Mouse (Mus musculus) hindbrain, embryonic 11.5 days (tissue): ENCODE measurements around the gene Nfu1. TPM values are rescaled to one million over a fixed set of nuclear protein-coding genes. Genes with fewer than 3 reads are reported as not detected.

Source experiments
- ATAC-seq: fragments of 200-750 bp; cut with Nextera tagmentation; 2 replicates; pipeline ENCODE4 v1.8.0; 2017; ENCODE audit warnings: mild to moderate bottlenecking, moderate TSS enrichment, moderate library complexity; ENCODE audit not compliant: low FRiP score
- DNase-seq: peaks from one replicate; pipeline ENCODE4 v3.0.0-alpha.2; 2015; ENCODE audit warnings: low spot score
- H3K27ac ChIP-seq: fragments of 300-500 bp; sonication (generic); 2 replicates; pipeline ENCODE4 v1.5.1; 2014; ENCODE audit warnings: mild to moderate bottlenecking, low read depth, low read length
- H3K27me3 ChIP-seq: fragments of 300-500 bp; sonication (generic); 2 replicates; pipeline ENCODE4 v1.6.1; 2014; ENCODE audit warnings: mild to moderate bottlenecking, low read length, moderate library complexity, mixed read lengths; ENCODE audit not compliant: control insufficient read depth, insufficient read depth
- H3K36me3 ChIP-seq: fragments of 300-500 bp; sonication (generic); 2 replicates; pipeline ENCODE4 v1.6.1; 2014; ENCODE audit warnings: mild to moderate bottlenecking, low read length, moderate library complexity, mixed read lengths; ENCODE audit not compliant: control insufficient read depth, insufficient read depth
- H3K4me1 ChIP-seq: fragments of 300-500 bp; sonication (generic); replicated peaks from 2 replicates; pipeline ENCODE4 v1.6.1; 2014; ENCODE audit warnings: low read length, mixed read lengths; ENCODE audit not compliant: control insufficient read depth, insufficient read depth
- H3K4me2 ChIP-seq: fragments of 300-500 bp; sonication (generic); replicated peaks from 2 replicates; pipeline ENCODE4 v1.6.1; 2014; ENCODE audit warnings: mild to moderate bottlenecking, low read depth, low read length
- H3K4me3 ChIP-seq: fragments of 300-500 bp; sonication (generic); 2 replicates; pipeline ENCODE4 v1.5.1; 2014; ENCODE audit warnings: low read depth, low read length
- H3K9ac ChIP-seq: fragments of 300-500 bp; sonication (generic); 2 replicates; pipeline ENCODE4 v1.6.1; 2014; ENCODE audit warnings: low read depth, low read length
- H3K9me3 ChIP-seq: fragments of 300-500 bp; sonication (generic); 2 replicates; pipeline ENCODE4 v1.6.1; 2016; ENCODE audit warnings: low read length; ENCODE audit not compliant: control insufficient read depth
- WGBS: fragments of 180-500 bp; shearing (Covaris S2); extraction: QIAGEN DNeasy Blood & Tissue Kit; methylation state at CpG from one replicate; pipeline ENCODE4 v1.1.7; 2014; 5-methylcytosine and 5-hydroxymethylcytosine counted together
- polyA plus RNA-seq: library from polyadenylated mRNA; unstranded; fragments of >200 nt; fragmentation: Nextera tagmentation; extraction: Ambion mirVana; gene quantifications from 2 replicates; pipeline ENCODE4 v1.2.1, GENCODE M21; 2014

Nfu1 gene
- polyA plus RNA-seq, 1 experiment from 2014 or later = 102 TPM

DNA sequence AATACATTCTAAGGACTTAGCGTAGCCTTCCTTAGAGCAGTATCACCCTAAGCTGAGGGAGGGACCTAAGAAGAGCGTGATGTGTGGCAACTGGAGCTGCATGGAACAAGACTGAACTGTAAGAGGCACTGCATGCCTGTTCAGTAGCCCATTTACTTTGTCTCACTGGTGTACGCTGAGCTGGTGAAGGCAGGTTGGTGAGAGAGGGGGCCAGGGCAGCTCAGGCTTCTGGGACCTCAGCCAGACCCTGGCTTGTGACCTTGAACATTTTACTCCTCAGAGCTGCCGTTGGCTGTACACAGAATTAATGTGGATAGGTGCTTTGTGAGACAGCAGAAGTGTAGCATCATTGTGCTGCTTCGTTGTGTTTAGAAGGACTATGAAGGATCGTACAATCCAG, 19.5 kb upstream of the Nfu1 start:
- Histone ChIP-seq H3K36me3 (no peaks in the 10 kb centered on the region), H3K27ac (no peak overlapping the region), H3K9me3 (no peaks in the 10 kb centered on the region), H3K27me3 (no peaks in the 10 kb centered on the region), H3K4me3 (no peak overlapping the region), H3K4me2 (no peak overlapping the region), H3K9ac (no peak overlapping the region), H3K4me1 (no peaks in the 10 kb centered on the region)
- no peak for DNase-seq
- no peak for ATAC-seq
- whole genome bisulfite sequencing = 94% methylated on average over 6 of the region's 6 CpGs

DNA sequence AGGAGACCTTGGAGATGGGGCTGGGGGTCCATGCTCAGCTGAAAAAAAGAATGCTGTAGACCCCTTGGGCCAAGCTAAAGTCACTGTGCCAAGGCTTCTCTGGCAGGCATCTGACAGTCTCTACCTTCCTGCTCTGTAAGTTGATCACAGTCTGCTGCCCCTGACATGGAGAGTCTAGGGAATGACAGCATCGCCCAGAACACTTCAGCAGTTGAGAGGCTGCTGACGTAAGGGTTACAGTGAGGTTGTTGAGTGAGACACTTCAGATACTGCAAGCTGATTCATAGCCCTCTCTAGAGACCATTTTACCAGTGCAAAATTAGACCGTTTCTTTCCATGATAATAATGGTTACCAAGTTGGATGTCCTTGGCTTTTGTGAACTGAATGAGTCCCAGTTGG, 18.0 kb upstream of the Nfu1 start:
- Histone ChIP-seq H3K9me3 (no peaks in the 10 kb centered on the region), H3K36me3 (no peaks in the 10 kb centered on the region)
- no peak for ATAC-seq

DNA sequence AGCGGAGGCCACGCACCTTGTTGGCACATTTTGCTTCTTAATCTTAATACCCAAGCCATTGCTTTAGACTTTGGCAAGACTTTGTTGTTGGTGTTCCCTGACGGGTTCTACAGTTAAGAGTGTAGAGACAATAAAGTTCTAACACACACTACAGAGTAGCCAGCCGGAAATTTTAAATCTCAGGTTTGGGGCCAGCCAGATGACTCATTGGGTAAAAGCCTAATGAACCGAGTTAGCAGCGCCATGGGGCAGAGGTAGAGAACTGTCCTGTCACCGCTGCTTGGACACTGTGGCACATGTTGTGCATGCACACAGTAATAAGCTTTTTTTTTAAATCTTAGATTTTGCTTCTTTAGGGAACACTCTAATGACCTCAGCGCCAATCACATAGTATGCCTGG, 16.7 kb upstream of the Nfu1 start:
- DNase-seq = no peak
- 94% methylated on average over 8 of the region's 8 CpGs for WGBS

More for the DNA sequence above, 18.0 kb upstream of the Nfu1 start:
- H3K27ac ChIP-seq = no peak overlapping the region
- no peak overlapping the region for H3K4me3 ChIP-seq
- no peaks in the 10 kb centered on the region for H3K27me3 ChIP-seq
- WGBS = 91% methylated on average over 3 of the region's 3 CpGs
- DNase-seq = no peak
- no peak overlapping the region for H3K9ac ChIP-seq
- H3K4me1 ChIP-seq = no peaks in the 10 kb centered on the region
- no peak overlapping the region for H3K4me2 ChIP-seq

DNA sequence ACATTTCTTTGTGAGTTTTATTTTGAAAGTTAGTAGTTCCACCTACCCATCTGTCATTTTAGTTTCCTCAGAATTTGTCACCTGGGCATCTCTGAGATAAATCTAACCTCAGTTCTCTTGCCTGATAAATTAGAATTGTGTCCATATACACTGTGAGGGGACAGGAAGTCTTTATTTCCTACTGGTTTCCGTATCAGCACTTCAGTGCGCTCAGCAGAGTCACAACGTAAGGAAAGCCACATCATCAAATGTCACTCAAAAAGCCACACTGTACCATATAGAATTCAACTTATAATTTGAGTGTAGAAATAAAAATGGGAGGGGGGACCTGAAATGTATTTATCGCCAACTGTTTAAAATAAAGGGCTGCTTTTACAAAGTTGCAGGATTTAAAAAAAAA, 14.8 kb upstream of the Nfu1 start:
- DNase-seq (no peak), ATAC-seq (no peak)
- 91% methylated on average over 4 of the region's 4 CpGs for WGBS
- Histone ChIP-seq H3K36me3 (no peaks in the 10 kb centered on the region), H3K4me3 (no peak overlapping the region), H3K27me3 (no peaks in the 10 kb centered on the region), H3K27ac (no peak overlapping the region), H3K4me1 (no peaks in the 10 kb centered on the region), H3K9me3 (no peaks in the 10 kb centered on the region), H3K4me2 (no peak overlapping the region), H3K9ac (no peak overlapping the region)

More for the DNA sequence above, 16.7 kb upstream of the Nfu1 start:
- H3K4me3 ChIP-seq = no peak overlapping the region
- no peaks in the 10 kb centered on the region for H3K27me3 ChIP-seq
- no peaks in the 10 kb centered on the region for H3K36me3 ChIP-seq
- no peak overlapping the region for H3K4me2 ChIP-seq
- ATAC-seq = no peak
- no peak overlapping the region for H3K27ac ChIP-seq
- H3K9ac ChIP-seq = no peak overlapping the region
- H3K4me1 ChIP-seq = no peaks in the 10 kb centered on the region
- H3K9me3 ChIP-seq = no peaks in the 10 kb centered on the region

DNA sequence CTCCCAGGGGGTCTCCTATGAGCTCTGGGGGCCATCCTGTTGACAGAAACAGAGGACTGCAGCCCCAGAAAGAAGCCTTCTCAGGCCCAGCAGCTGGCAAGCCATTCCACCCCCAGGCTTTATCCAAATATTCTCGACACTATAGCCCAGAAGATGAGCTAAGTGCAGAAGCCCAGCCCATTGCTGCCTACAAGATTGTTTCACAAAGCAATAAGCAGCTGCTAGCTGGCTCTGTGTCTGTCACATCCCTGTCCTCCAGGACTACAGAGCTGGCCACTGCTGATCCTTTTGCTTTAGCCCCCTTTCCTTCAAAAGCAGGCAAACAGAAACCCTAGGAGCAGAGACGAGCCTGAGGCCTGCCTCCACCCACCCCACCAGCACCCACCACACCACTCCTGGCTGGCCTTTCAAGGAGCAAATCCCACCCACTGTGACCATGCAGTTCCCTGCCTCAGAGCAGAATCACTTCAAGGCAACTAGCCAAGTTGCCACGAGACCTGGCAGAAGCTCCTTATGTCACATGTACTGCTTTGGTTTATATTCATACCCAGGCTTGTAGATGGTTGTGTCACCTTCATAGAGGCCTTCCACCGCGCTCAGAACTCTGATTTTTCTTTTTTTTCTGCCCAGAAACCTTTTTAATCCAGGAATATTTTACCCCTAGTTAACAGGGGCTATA, 12.3 kb upstream of the Nfu1 start:
- Histone ChIP-seq H3K4me1 (no peaks in the 10 kb centered on the region), H3K27me3 (no peaks in the 10 kb centered on the region), H3K9ac (no peak overlapping the region), H3K4me3 (no peak overlapping the region), H3K36me3 (no peaks in the 10 kb centered on the region), H3K27ac (no peak overlapping the region), H3K4me2 (no peak overlapping the region), H3K9me3 (no peaks in the 10 kb centered on the region)
- no peak for DNase-seq
- no peak for ATAC-seq
- WGBS = 85% methylated on average over 5 of the region's 5 CpGs

DNA sequence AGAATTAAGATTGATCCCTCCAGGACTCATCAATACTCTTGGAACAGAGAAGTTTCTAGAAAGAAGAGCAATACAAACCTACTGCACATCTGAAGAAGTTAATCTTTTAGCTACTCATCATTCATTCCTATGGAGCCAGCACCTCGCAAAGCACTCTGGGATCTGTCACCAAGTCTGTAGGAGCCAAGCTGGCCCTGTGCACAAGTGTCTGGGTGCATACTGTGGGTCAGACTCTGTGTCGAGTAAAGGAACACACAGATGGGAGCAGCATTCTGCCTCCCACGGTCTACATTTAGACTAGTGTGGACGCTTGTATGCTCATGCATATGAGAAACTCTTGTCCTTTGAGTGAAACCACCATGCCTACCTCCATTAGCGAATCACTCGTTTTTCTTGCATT, 11.7 kb upstream of the Nfu1 start:
- no peak overlapping the region for H3K9ac ChIP-seq
- no peaks in the 10 kb centered on the region for H3K9me3 ChIP-seq
- H3K27me3 ChIP-seq = no peaks in the 10 kb centered on the region
- ATAC-seq (no peak), DNase-seq (no peak)
- H3K4me2 ChIP-seq = no peak overlapping the region
- no peaks in the 10 kb centered on the region for H3K36me3 ChIP-seq
- H3K27ac ChIP-seq = no peak overlapping the region
- 91% methylated on average over 6 of the region's 6 CpGs for WGBS
- H3K4me1 ChIP-seq = no peaks in the 10 kb centered on the region
- H3K4me3 ChIP-seq = no peak overlapping the region

DNA sequence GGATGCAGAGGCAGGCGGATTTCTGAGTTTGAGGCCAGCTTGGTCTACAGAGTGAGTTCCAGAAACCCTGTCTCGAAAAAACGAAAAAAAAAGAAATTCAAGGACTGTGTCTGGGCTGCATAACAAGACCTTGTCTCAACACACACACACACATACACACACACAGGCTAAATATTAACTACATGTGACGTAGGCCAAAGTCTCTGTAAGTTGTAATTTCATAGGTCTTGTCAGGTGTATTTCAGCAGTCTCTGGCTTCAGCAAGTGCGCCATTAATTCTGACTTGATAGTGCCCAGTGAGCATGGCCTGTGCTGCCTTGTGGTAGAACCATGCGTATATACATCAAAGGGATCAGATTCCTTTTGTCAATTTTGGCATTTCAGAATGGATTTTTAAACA, 7.0 kb upstream of the Nfu1 start:
- 93% methylated on average over 6 of the region's 6 CpGs for WGBS
- no peaks in the 10 kb centered on the region for H3K9me3 ChIP-seq
- H3K27ac ChIP-seq = no peak overlapping the region
- no peak overlapping the region for H3K4me2 ChIP-seq
- H3K36me3 ChIP-seq = no peaks in the 10 kb centered on the region
- no peaks in the 10 kb centered on the region for H3K27me3 ChIP-seq
- DNase-seq (no peak), ATAC-seq (no peak)
- H3K4me3 ChIP-seq = no peak overlapping the region
- no peak overlapping the region for H3K9ac ChIP-seq
- H3K4me1 ChIP-seq = no peaks in the 10 kb centered on the region

DNA sequence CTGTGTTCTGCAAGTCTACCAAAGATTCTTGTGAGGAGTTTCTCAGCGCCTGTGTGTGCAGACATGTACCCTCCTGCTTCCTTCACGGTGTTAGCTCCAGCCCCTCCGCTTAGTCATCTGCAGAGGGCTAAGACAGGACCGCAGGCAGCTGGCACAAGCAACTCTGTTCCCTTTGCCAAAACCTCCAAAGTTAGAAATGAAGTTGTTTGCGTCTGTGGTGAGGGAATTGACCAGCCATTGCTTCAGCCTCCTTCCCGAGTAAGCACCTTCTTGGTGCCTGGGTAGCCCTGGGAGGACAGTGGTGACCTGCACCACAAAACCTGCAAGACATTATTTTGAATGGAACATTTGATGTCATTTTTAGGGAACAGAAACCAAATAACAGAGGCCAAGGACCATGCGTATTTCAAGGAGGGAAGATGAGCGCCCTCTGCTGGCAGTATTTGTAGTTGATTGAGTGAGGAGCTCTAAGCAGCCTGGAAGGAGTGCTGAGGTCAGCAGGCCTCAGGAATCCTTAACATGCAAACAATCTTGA, 6.4 kb upstream of the Nfu1 start:
- DNase-seq (peak; percentile 89), ATAC-seq (no peak)
- Histone ChIP-seq H3K4me2 (no peak overlapping the region), H3K4me1 (no peaks in the 10 kb centered on the region), H3K27ac (no peak overlapping the region), H3K9ac (no peak overlapping the region), H3K36me3 (no peaks in the 10 kb centered on the region), H3K4me3 (no peak overlapping the region), H3K27me3 (no peaks in the 10 kb centered on the region), H3K9me3 (no peaks in the 10 kb centered on the region)
- WGBS = 51% methylated on average over 8 of the region's 8 CpGs

DNA sequence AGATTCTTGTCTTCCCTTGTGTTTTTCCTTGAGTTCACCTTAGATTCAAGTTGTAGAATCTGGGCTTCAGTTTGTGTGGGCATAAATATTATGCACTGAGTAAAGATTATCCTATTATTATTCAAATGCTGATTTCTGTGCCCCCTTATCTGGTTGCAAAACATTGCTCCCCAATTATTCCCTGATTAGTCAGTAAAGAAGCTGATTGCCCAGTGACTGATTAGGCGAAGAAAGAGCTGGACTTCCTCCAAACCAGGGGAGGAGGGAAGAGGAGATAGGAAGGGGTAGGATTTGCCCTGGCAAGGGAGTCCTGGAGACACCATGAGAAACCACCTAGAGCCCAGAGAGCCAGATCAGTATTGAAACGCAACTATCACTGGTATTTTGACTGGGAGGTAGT, 4.9 kb upstream of the Nfu1 start:
- no peak overlapping the region for H3K4me2 ChIP-seq
- no peak overlapping the region for H3K4me3 ChIP-seq
- no peaks in the 10 kb centered on the region for H3K27me3 ChIP-seq

More for the DNA sequence above, 4.9 kb upstream of the Nfu1 start:
- 79% methylated on average over 2 of the region's 2 CpGs for WGBS
- ATAC-seq = no peak
- no peak for DNase-seq
- H3K9me3 ChIP-seq = no peaks in the 10 kb centered on the region
- H3K36me3 ChIP-seq = no peaks in the 10 kb centered on the region
- H3K27ac ChIP-seq = no peak overlapping the region
- H3K9ac ChIP-seq = no peak overlapping the region
- no peaks in the 10 kb centered on the region for H3K4me1 ChIP-seq
